Mouse (Mus musculus) Patski (cell line): ENCODE data around the gene Cdkn2c. TPM values are rescaled to one million over a fixed set of nuclear protein-coding genes. Genes with fewer than 3 reads are reported as not detected.

Source experiments
- ATAC-seq: fragments of 100-300 bp; one replicate; pipeline ENCODE4 v1.8.0; 2021
- CTCF ChIA-PET: fragments of 350-600 bp; sonication (Branson Sonifier 250); formaldehyde crosslinking; loops from one replicate; lab custom pipeline; 2022; ENCODE audit warnings: inconsistent platforms; lab: Charles Lee
- POLR2A ChIA-PET: fragments of 350-600 bp; sonication (Branson Sonifier 250); formaldehyde crosslinking; loops from one replicate; lab custom pipeline; 2022; ENCODE audit warnings: antibody characterized with exemption, inconsistent platforms; lab: Charles Lee
- DNase-seq: peaks from one replicate; pipeline ENCODE4 v3.0.0-alpha.2; 2011; ENCODE audit warnings: low read depth, low spot score
- H3K27me3 ChIP-seq: fragments of 371-371 bp; one replicate; pipeline ENCODE4 v1.5.1; 2021
- CTCF ChIP-seq: fragments of 100-300 bp; IDR thresholded peaks from one replicate; pipeline ENCODE4 v1.5.1; 2021
- in situ Hi-C: fragments of 300-500 bp; cut with MboI; formaldehyde crosslinking; loops from 3 replicates; pipeline ENCODE4 v1.11.1; 2018; ENCODE audit warnings: low pct_unique_long_range_greater_than_20kb, mixed read lengths
- polyA plus RNA-seq: library from polyadenylated mRNA; unstranded; gene quantifications from one replicate; pipeline ENCODE4 v1.2.3, GENCODE M21; 2021

Gene Cdkn2c
- polyA plus RNA-seq, 1 experiment from 2014 or later = 59.1 TPM

DNA sequence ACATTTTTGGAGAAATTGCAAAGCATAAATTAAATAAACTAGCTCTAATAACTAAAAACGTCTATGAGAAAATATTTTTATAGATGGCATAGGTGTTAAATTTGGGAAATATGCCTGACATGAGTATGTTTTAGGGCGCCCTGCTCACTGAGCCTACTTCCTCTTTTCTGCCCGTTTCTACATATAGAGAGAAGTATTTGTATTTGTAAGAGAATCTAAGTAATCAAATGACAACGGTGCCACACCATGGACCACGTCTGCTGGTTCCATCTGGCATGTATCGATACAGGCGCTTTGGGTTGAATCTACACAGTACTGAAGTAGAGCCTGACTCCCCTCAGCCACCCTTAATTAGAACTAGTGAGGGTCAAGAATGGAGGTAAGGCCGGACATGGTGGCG lies 27.6 kb downstream of the Cdkn2c start:
- in situ Hi-C loops = loop anchor here (10.0 kb wide), 1 partner anchor 55 kb away; no protein-coding TSS in a partner anchor
- no peak for DNase-seq
- POLR2A ChIA-PET = no interaction called here
- CTCF ChIA-PET = no interaction called here
- no peak for ATAC-seq
- TF ChIP-seq CTCF = no peak
- no peaks in the 10 kb centered on the region for H3K27me3 ChIP-seq

DNA sequence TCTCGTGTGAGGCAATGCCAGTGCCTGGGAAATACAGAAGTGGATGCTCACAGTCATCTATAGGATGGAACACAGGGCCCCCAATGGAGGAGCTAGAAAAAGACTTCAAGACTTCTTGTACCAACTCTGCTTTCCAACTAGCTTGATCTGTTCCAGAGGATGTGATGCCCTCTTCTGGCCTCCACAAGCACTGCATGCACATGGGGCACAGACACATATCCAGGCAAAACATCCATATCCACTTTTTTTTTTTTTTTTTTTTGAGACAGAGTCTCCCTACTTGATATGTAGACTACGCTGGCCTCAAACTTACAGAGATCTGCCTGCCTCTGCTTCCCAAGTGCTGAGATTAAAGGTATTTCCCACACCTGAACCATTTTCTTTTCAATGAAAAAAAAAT lies 32.0 kb downstream of the Cdkn2c start:
- in situ Hi-C loops = loop anchor here (10.0 kb wide), 1 partner anchor 50 kb away; no protein-coding TSS in a partner anchor
- no peaks in the 10 kb centered on the region for H3K27me3 ChIP-seq
- peak; percentile 45 for TF ChIP-seq CTCF
- ChIA-PET POLR2A (no interaction called here), CTCF (no interaction called here)
- no peak for ATAC-seq
- DNase-seq = no peak

DNA sequence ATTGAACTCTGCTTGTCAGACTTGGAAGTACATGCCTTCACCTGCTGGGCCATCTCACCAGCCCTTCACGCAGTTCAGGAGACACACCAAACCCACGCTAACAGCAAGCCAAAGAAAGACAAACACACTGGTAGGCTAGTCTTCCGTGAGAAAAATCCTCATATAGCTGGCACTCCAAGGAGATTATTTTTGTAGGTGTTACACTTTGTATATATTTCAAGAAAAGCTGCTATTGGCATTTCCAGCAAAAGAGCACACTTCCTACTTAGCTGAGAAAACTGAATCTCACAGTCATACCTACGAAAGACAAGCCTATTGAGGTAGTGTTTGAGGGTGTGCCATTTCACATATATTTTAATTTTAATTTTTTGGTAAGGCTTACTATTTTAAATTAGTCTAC lies 36.0 kb downstream of the Cdkn2c start:
- no peaks in the 10 kb centered on the region for H3K27me3 ChIP-seq
- in situ Hi-C loops = loop anchor here (10.0 kb wide), 1 partner anchor 46 kb away; no protein-coding TSS in a partner anchor
- DNase-seq (no peak), ATAC-seq (no peak)
- ChIA-PET POLR2A (no interaction called here), CTCF (no interaction called here)
- TF ChIP-seq CTCF = no peak

DNA sequence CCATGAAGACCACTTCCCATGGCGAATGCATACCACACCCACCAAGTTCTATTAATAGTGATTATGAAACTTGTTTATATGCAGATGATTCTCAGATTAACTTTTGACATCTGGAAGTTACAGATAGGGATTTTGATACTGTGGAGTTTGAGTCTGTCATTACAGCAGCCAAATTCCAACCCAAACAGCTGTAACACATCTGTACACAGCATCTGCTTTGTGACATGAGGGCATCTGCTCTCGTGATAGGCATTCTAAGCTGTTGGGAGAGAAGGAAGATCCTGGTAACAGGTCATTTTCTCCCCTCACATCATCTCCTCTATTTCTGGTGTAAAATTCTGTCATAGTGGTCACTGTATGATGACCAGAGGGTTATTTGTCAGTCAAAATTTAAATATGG lies 36.8 kb downstream of the Cdkn2c start:
- no peak for TF ChIP-seq CTCF
- in situ Hi-C loops = loop anchor here (10.0 kb wide), 1 partner anchor 45 kb away; no protein-coding TSS in a partner anchor
- ChIA-PET CTCF (no interaction called here), POLR2A (no interaction called here)
- no peaks in the 10 kb centered on the region for H3K27me3 ChIP-seq
- DNase-seq (no peak), ATAC-seq (no peak)

DNA sequence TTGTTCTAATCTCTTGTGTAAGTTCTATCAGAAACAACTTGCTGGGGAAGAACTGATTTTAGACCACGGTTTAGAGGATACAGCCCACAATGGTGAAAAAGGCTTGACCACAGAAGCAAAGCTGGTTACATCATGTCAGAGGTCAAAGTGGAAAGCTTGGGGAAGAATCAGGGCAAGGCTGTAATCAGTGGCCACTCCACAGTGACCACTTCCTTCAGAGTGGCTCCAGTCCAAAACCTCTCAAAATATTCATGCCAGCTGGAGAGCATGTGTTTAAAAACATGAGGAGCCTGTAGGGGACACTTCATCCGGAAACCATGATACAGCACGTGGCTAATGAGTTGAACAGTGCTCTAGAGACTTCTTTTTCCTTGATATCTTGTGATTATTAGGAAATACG lies 54.4 kb downstream of the Cdkn2c start:
- in situ Hi-C loops = no loop called here
- TF ChIP-seq CTCF = no peak
- DNase-seq (no peak), ATAC-seq (no peak)
- ChIA-PET CTCF (interaction anchor here (1.7 kb wide), 1 partner anchor 15 kb away, joined by 3 read pairs; no protein-coding TSS in a partner anchor), POLR2A (no interaction called here)
- no peaks in the 10 kb centered on the region for H3K27me3 ChIP-seq

Other genes starting within 250 kb of the Cdkn2c start
- gene Rnf11, start 182.5 kb downstream of the Cdkn2c start, polyA plus RNA-seq = 95.6 TPM
- gene 4930522H14Rik, start 135.9 kb downstream of the Cdkn2c start, polyA plus RNA-seq = not detected
- 27.2 TPM for gene Faf1, start 9.4 kb upstream of the Cdkn2c start, polyA plus RNA-seq